Comparison of ENCODE assay signal across 27 mouse cellular contexts in genomic region chr3:83963705-83964104, GRCm38 (mm10).
DNase-seq lines count a peak whose midpoint lies in the region; ATAC-seq and TF ChIP-seq lines count a peak whose summit lies in the region.
"Had no signal": no experiment of that assay in that cellular context is flagged by ENCODE, and none has a peak within 500 bp of the region (broad histone marks: within the 10 kb centered on the region; RNA-seq: fewer than 3 reads in every experiment).

No protein-coding gene starts in this region.

- H3K4me2 ChIP-seq in forebrain, embryonic 11.5 days (ENCODE audit: low read depth, low read length, severe bottlenecking) = no peak overlapping the region
- H3K4me2 ChIP-seq in hindbrain, embryonic 15.5 days = no peak overlapping the region
- no peak overlapping the region for H3K4me2 ChIP-seq in hindbrain, postnatal 0 days (ENCODE audit: low read depth, low read length)
- no peak overlapping the region for H3K4me2 ChIP-seq in forebrain, embryonic 13.5 days
- H3K4me2 ChIP-seq: heart, embryonic 11.5 days; hindbrain, embryonic 12.5 days; neural tube, embryonic 12.5 days had no signal

- peak overlapping the region; percentile 44; the same call in 1 of the 2 replicates for H3K27ac ChIP-seq in forebrain, embryonic 10.5 days
- no peak overlapping the region for H3K27ac ChIP-seq in forebrain, embryonic 11.5 days (ENCODE audit: low read depth, low read length)
- H3K27ac ChIP-seq in hindbrain, embryonic 15.5 days (replicated peaks) = peak overlapping the region; percentile 45; the same call in 1 of the 2 replicates
- H3K27ac ChIP-seq in hindbrain, postnatal 0 days = no peak overlapping the region
- peak overlapping the region; percentile 75 for H3K27ac ChIP-seq in forebrain, embryonic 13.5 days
- H3K27ac ChIP-seq: hindbrain, embryonic 12.5 days; liver, embryonic 14.5 days; midbrain, embryonic 10.5 days; neural tube, embryonic 12.5 days had no signal

- H3K9me3 ChIP-seq in forebrain, embryonic 10.5 days = no peaks in the 10 kb centered on the region
- H3K9me3 ChIP-seq in forebrain, embryonic 11.5 days (ENCODE audit: control insufficient read depth, low read length) = no peaks in the 10 kb centered on the region
- H3K9me3 ChIP-seq in hindbrain, embryonic 15.5 days = no peaks in the 10 kb centered on the region
- H3K9me3 ChIP-seq in hindbrain, postnatal 0 days (ENCODE audit: low read length) = no peaks in the 10 kb centered on the region
- H3K9me3 ChIP-seq in forebrain, embryonic 13.5 days (replicated peaks) = no peaks in the 10 kb centered on the region
- H3K9me3 ChIP-seq: hindbrain, embryonic 12.5 days; midbrain, embryonic 10.5 days; neural tube, embryonic 12.5 days had no signal

- H3K4me1 ChIP-seq in forebrain, embryonic 10.5 days = peaks cover 27% of the 10 kb centered on the region
- H3K4me1 ChIP-seq in forebrain, embryonic 11.5 days (replicated peaks; ENCODE audit: control insufficient read depth, insufficient read depth, low read length) = no peaks in the 10 kb centered on the region
- H3K4me1 ChIP-seq in hindbrain, embryonic 15.5 days (replicated peaks) = peaks cover 13% of the 10 kb centered on the region
- peaks cover 8% of the 10 kb centered on the region; the same call in 1 of the 2 replicates for H3K4me1 ChIP-seq in hindbrain, postnatal 0 days (ENCODE audit: insufficient read depth, low read length)
- H3K4me1 ChIP-seq in forebrain, embryonic 13.5 days = peaks cover 51% of the 10 kb centered on the region

- DNase-seq in forebrain, embryonic 10.5 days (ENCODE audit: extremely low spot score, low spot score) = no peak
- no peak for DNase-seq in forebrain, embryonic 11.5 days (ENCODE audit: low spot score)
- no peak for DNase-seq in hindbrain, postnatal 0 days (ENCODE audit: low spot score)
- no peak for DNase-seq in spleen, postnatal 10 days (ENCODE audit: low spot score in 2 of 2)
- no peak for DNase-seq in kidney, adult 18-20 months
- DNase-seq: adrenal gland, postnatal 10 days; cerebellum, adult 11 months; cerebellum, adult 9-11 months; heart, postnatal 36 days; kidney, postnatal 14 days; layer of hippocampus, adult 9-11 months; liver; lung, adult 2 months; lung, postnatal 14 days; right cerebral cortex, postnatal 4 days; thymus, adult 2 months; thymus, postnatal 36 days had no signal

- H3K4me3 ChIP-seq in forebrain, embryonic 10.5 days = no peak overlapping the region
- no peak overlapping the region for H3K4me3 ChIP-seq in forebrain, embryonic 11.5 days (ENCODE audit: low read depth, low read length)
- no peak overlapping the region for H3K4me3 ChIP-seq in hindbrain, embryonic 15.5 days
- H3K4me3 ChIP-seq in hindbrain, postnatal 0 days (ENCODE audit: low read length) = no peak overlapping the region
- H3K4me3 ChIP-seq in forebrain, embryonic 13.5 days = no peak overlapping the region
- H3K4me3 ChIP-seq: hindbrain, embryonic 12.5 days; midbrain, embryonic 10.5 days; myocyte; neural tube, embryonic 12.5 days had no signal

- peaks cover 57% of the 10 kb centered on the region for H3K36me3 ChIP-seq in forebrain, embryonic 10.5 days (replicated peaks)
- H3K36me3 ChIP-seq in forebrain, embryonic 11.5 days (ENCODE audit: control insufficient read depth, insufficient read depth, low read length) = peaks cover 4% of the 10 kb centered on the region
- peaks cover 12% of the 10 kb centered on the region for H3K36me3 ChIP-seq in hindbrain, embryonic 15.5 days
- peaks cover 7% of the 10 kb centered on the region; the same call in 1 of the 2 replicates for H3K36me3 ChIP-seq in hindbrain, postnatal 0 days (ENCODE audit: insufficient read depth, low read length)
- H3K36me3 ChIP-seq in forebrain, embryonic 13.5 days (ENCODE audit: poor library complexity, severe bottlenecking) = peaks cover 44% of the 10 kb centered on the region

- H3K9ac ChIP-seq in forebrain, embryonic 11.5 days (ENCODE audit: low read length) = no peak overlapping the region
- no peak overlapping the region for H3K9ac ChIP-seq in hindbrain, embryonic 15.5 days
- H3K9ac ChIP-seq in hindbrain, postnatal 0 days (replicated peaks; ENCODE audit: low read length) = no peak overlapping the region
- H3K9ac ChIP-seq in forebrain, embryonic 13.5 days = no peak overlapping the region; the same call in 1 of the 2 replicates
- H3K9ac ChIP-seq: hindbrain, embryonic 12.5 days; liver, embryonic 14.5 days; neural tube, embryonic 12.5 days had no signal

- WGBS in forebrain, embryonic 10.5 days = 84% methylated on average over 5 of the region's 5 CpGs
- 74% methylated on average over 5 of the region's 5 CpGs for WGBS in forebrain, embryonic 11.5 days
- WGBS in hindbrain, embryonic 15.5 days = 71% methylated on average over 5 of the region's 5 CpGs
- WGBS in hindbrain, postnatal 0 days = 57% methylated on average over 5 of the region's 5 CpGs
- WGBS in forebrain, embryonic 13.5 days = 41% methylated on average over 5 of the region's 5 CpGs

- no peak for TF ChIP-seq CTCF in hindbrain, postnatal 0 days (IDR thresholded peaks at IDR 0.05; ENCODE audit: low read depth)

- ATAC-seq in forebrain, embryonic 11.5 days (replicated peaks; ENCODE audit: low FRiP score) = no peak
- no peak for ATAC-seq in hindbrain, embryonic 15.5 days (ENCODE audit: low FRiP score, low read depth)
- no peak for ATAC-seq in hindbrain, postnatal 0 days
- peak; percentile 42; the same call in 1 of the 2 replicates for ATAC-seq in forebrain, embryonic 13.5 days
- ATAC-seq: intestine, postnatal 0 days; Patski had no signal

- H3K27me3 ChIP-seq in forebrain, embryonic 10.5 days (ENCODE audit: poor library complexity, severe bottlenecking) = no peaks in the 10 kb centered on the region
- H3K27me3 ChIP-seq in forebrain, embryonic 11.5 days (ENCODE audit: control insufficient read depth, insufficient read depth, low read length) = no peaks in the 10 kb centered on the region
- H3K27me3 ChIP-seq in hindbrain, embryonic 15.5 days = no peaks in the 10 kb centered on the region
- H3K27me3 ChIP-seq in hindbrain, postnatal 0 days (ENCODE audit: insufficient read depth, low read length) = no peaks in the 10 kb centered on the region
- H3K27me3 ChIP-seq in forebrain, embryonic 13.5 days = no peaks in the 10 kb centered on the region
- H3K27me3 ChIP-seq: hindbrain, embryonic 12.5 days; neural tube, embryonic 12.5 days; Patski had no signal

Comparison
In these comparisons a context has a peak if more than half of its experiments do, and no peak if none do; other contexts are left out.
1. H3K27ac ChIP-seq: peak in forebrain, embryonic 10.5 days (single experiment), hindbrain, embryonic 15.5 days (single experiment) and forebrain, embryonic 13.5 days (single experiment); none in forebrain, embryonic 11.5 days (single experiment) and hindbrain, postnatal 0 days (single experiment).